Mouse (Mus musculus): ENCODE data around the gene Dgcr6. TPM values are rescaled to one million over a fixed set of nuclear protein-coding genes. Genes with fewer than 3 reads are reported as not detected.

The Dgcr6 gene
- polyA plus RNA-seq, 1 experiment: 315 TPM

- 0 out of 2 replicates have a peak, but pooled peaks cover 2% of the 10 kb centered on the region for H3K4me1 ChIP-seq (ENCODE audit: control insufficient read depth, insufficient read depth, low read length)
- no peaks in the 10 kb centered on the region for H3K27me3 ChIP-seq (ENCODE audit: control insufficient read depth, insufficient read depth, low read length)
- no peak for TF ChIP-seq CTCF (IDR thresholded peaks at IDR 0.05; ENCODE audit: control insufficient read depth, insufficient read depth, insufficient replicate concordance, low read depth, low read length)
- H3K4me3 ChIP-seq (ENCODE audit: control insufficient read depth, low read depth, low read length): no peak overlapping the region
- no peaks in the 10 kb centered on the region for H3K36me3 ChIP-seq (ENCODE audit: control insufficient read depth, insufficient read depth, low read length)
- no peak overlapping the region for H3K27ac ChIP-seq (ENCODE audit: control insufficient read depth, insufficient read depth, low read depth, low read length)
Observed at GRCm38 (mm10) chr16:18048071-18048470, 4.6 kb upstream of the Dgcr6 start.

- TF ChIP-seq CTCF (IDR thresholded peaks at IDR 0.05; ENCODE audit: control insufficient read depth, insufficient read depth, insufficient replicate concordance, low read depth, low read length) (no peak), POLR2A (IDR thresholded peaks at IDR 0.05; ENCODE audit: control insufficient read depth, low read depth, low read length) (no peak)
- Histone ChIP-seq H3K4me3 (ENCODE audit: control insufficient read depth, low read depth, low read length) (no peak overlapping the region), H3K36me3 (ENCODE audit: control insufficient read depth, insufficient read depth, low read length) (no peaks in the 10 kb centered on the region), H3K27me3 (ENCODE audit: control insufficient read depth, insufficient read depth, low read length) (no peaks in the 10 kb centered on the region), H3K4me1 (ENCODE audit: control insufficient read depth, insufficient read depth, low read length) (peaks cover 5% of the 10 kb centered on the region), H3K27ac (ENCODE audit: control insufficient read depth, insufficient read depth, low read depth, low read length) (no peak overlapping the region)
Observed at GRCm38 (mm10) chr16:18052322-18052721, 338 bp upstream of the Dgcr6 start.

- H3K4me1 ChIP-seq (ENCODE audit: control insufficient read depth, insufficient read depth, low read length): peaks cover 7% of the 10 kb centered on the region
- H3K27me3 ChIP-seq (ENCODE audit: control insufficient read depth, insufficient read depth, low read length): no peaks in the 10 kb centered on the region
- TF ChIP-seq POLR2A (IDR thresholded peaks at IDR 0.05; ENCODE audit: control insufficient read depth, low read depth, low read length) (no peak), CTCF (IDR thresholded peaks at IDR 0.05; ENCODE audit: control insufficient read depth, insufficient read depth, insufficient replicate concordance, low read depth, low read length) (no peak)
- H3K27ac ChIP-seq (ENCODE audit: control insufficient read depth, insufficient read depth, low read depth, low read length): no peak overlapping the region
- H3K4me3 ChIP-seq (ENCODE audit: control insufficient read depth, low read depth, low read length): peak overlapping the region; percentile 8; the same call in 1 of the 2 replicates
- H3K36me3 ChIP-seq (ENCODE audit: control insufficient read depth, insufficient read depth, low read length): no peaks in the 10 kb centered on the region
Observed at GRCm38 (mm10) chr16:18056215-18056614, 3.6 kb downstream of the Dgcr6 start.

- no peaks in the 10 kb centered on the region for H3K27me3 ChIP-seq (ENCODE audit: control insufficient read depth, insufficient read depth, low read length)
- H3K4me1 ChIP-seq (ENCODE audit: control insufficient read depth, insufficient read depth, low read length): peaks cover 5% of the 10 kb centered on the region
- H3K36me3 ChIP-seq (ENCODE audit: control insufficient read depth, insufficient read depth, low read length): no peaks in the 10 kb centered on the region
- no peak overlapping the region for H3K27ac ChIP-seq (ENCODE audit: control insufficient read depth, insufficient read depth, low read depth, low read length)
- TF ChIP-seq POLR2A (IDR thresholded peaks at IDR 0.05; ENCODE audit: control insufficient read depth, low read depth, low read length): no peak
- no peak for TF ChIP-seq CTCF (IDR thresholded peaks at IDR 0.05; ENCODE audit: control insufficient read depth, insufficient read depth, insufficient replicate concordance, low read depth, low read length)
- H3K4me3 ChIP-seq (ENCODE audit: control insufficient read depth, low read depth, low read length): no peak overlapping the region
Observed at GRCm38 (mm10) chr16:18058331-18058731, 5.7 kb downstream of the Dgcr6 start.

GRCm38 (mm10) chr16:18059243-18059642 lies 6.6 kb downstream of the Dgcr6 start:
- no peak overlapping the region for H3K4me3 ChIP-seq (ENCODE audit: control insufficient read depth, low read depth, low read length)
- no peak overlapping the region for H3K27ac ChIP-seq (ENCODE audit: control insufficient read depth, insufficient read depth, low read depth, low read length)
- H3K36me3 ChIP-seq (ENCODE audit: control insufficient read depth, insufficient read depth, low read length): no peaks in the 10 kb centered on the region
- H3K4me1 ChIP-seq (ENCODE audit: control insufficient read depth, insufficient read depth, low read length): peaks cover 5% of the 10 kb centered on the region
- TF ChIP-seq CTCF (IDR thresholded peaks at IDR 0.05; ENCODE audit: control insufficient read depth, insufficient read depth, insufficient replicate concordance, low read depth, low read length): no peak
- no peak for TF ChIP-seq POLR2A (IDR thresholded peaks at IDR 0.05; ENCODE audit: control insufficient read depth, low read depth, low read length)
- no peaks in the 10 kb centered on the region for H3K27me3 ChIP-seq (ENCODE audit: control insufficient read depth, insufficient read depth, low read length)

- H3K36me3 ChIP-seq (ENCODE audit: control insufficient read depth, insufficient read depth, low read length): no peaks in the 10 kb centered on the region
- H3K27me3 ChIP-seq (ENCODE audit: control insufficient read depth, insufficient read depth, low read length): no peaks in the 10 kb centered on the region
- no peak for TF ChIP-seq POLR2A (IDR thresholded peaks at IDR 0.05; ENCODE audit: control insufficient read depth, low read depth, low read length)
- H3K27ac ChIP-seq (ENCODE audit: control insufficient read depth, insufficient read depth, low read depth, low read length): no peak overlapping the region
- no peak overlapping the region for H3K4me3 ChIP-seq (ENCODE audit: control insufficient read depth, low read depth, low read length)
- peaks cover 7% of the 10 kb centered on the region for H3K4me1 ChIP-seq (ENCODE audit: control insufficient read depth, insufficient read depth, low read length)
Observed at GRCm38 (mm10) chr16:18061201-18061600, 8.5 kb downstream of the Dgcr6 start.

GRCm38 (mm10) chr16:18066060-18067009 lies 13.7 kb downstream of the Dgcr6 start:
- no peaks in the 10 kb centered on the region for H3K27me3 ChIP-seq (ENCODE audit: control insufficient read depth, insufficient read depth, low read length)
- H3K27ac ChIP-seq (ENCODE audit: control insufficient read depth, insufficient read depth, low read depth, low read length): peak overlapping the region; percentile 79
- H3K36me3 ChIP-seq (ENCODE audit: control insufficient read depth, insufficient read depth, low read length): peaks cover 1% of the 10 kb centered on the region; the same call in 1 of the 2 replicates
- peaks cover 5% of the 10 kb centered on the region; the same call in 1 of the 2 replicates for H3K4me1 ChIP-seq (ENCODE audit: control insufficient read depth, insufficient read depth, low read length)
- TF ChIP-seq POLR2A (IDR thresholded peaks at IDR 0.05; ENCODE audit: control insufficient read depth, low read depth, low read length) (peak; percentile 92), CTCF (IDR thresholded peaks at IDR 0.05; ENCODE audit: control insufficient read depth, insufficient read depth, insufficient replicate concordance, low read depth, low read length) (no peak)
- H3K4me3 ChIP-seq (ENCODE audit: control insufficient read depth, low read depth, low read length): peak overlapping the region; percentile 97

Measured in testis, adult 2 months (tissue).